Mouse (Mus musculus) spleen, adult 12 weeks (tissue): ENCODE measurements around the gene Ramp1.

Experiments
- DNase-seq: peaks from one replicate; pipeline ENCODE4 v3.0.0; 2022; ENCODE audit warnings: low spot score

Gene Ramp1

DNA sequence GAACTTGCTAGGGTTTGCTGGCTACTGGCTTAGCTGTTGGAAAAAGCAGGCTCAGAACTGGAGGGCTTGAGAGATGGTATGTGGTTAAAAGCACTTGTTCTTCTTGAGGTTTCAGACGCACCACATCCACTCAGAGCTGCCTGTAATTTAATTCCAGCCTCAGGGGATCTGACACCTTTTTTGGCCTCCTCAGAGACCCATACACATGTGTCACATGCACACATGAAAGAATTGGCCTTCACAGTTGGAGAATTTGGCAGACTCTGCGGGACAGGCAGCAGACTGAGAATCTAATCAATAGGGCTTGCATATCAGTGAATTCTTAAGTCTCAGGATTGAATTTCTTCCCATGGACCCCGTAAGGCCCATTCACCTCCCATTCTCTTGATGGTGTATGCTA, 21.5 kb downstream of the Ramp1 start:
- no peak for DNase-seq

- DNase-seq, result no peak
These were observed 24.7 kb downstream of the Ramp1 start for GRCm38 (mm10) chr1:91204221-91204765.

DNA sequence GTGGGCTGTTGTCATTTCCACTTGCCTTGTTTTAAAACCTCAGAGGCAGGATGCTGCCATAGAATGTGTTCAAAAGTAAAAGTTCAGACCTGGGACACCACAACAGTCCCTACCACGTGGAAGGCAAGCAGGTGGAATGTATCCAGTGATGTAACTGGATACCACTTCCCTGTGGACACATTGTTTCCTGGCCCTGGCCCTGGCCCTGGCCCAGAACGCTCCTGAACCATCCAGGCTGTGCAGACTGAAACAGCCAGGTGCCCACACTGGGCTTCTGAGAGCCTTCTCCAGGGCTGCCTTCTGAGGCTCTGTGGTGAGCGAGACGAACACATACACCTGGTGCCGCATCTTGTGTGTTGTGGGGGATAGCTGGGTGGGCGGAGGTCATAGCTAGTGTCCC, 26.0 kb downstream of the Ramp1 start:
- DNase-seq, result no peak

GRCm38 (mm10) chr1:91206336-91206735, 26.7 kb downstream of the Ramp1 start:
- DNase-seq, result no peak

- DNase-seq, result no peak
These were observed 27.3 kb downstream of the Ramp1 start for GRCm38 (mm10) chr1:91206873-91207272.

DNA sequence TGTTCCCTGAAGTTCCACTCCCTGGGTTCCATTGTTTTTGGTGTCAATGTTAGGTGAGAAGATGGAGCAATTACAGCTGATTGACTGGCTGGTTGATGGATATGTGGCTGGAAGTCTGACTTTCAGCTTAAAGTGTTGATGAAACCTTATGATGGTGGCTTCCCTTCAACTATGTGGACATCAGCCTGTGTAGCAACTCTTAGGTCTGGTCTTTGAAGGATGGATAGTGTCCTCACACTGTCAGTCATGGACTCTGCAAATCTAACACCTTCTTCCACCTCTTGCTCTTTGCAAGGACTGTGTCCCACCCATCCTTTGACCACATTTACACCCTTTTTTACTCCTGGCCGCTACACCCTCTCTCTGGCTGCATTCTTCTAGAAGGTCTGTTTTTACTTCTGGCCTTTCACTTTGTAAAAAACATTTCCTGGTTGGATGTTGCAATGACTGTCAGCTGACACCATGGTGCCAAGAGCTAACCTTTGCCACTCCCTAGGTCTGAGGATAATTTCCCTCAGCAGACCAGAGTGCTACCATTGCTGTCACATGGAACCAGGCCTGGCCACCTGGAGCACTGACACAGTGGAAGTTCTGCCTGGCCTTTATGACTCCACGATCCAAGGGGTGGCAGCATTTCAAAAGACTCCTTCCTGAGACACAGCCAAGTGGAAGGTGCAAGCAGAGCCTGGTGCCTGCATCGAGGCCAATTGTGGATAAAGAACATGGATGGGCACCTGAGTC, 27.9 kb downstream of the Ramp1 start:
- DNase-seq, result no peak

- DNase-seq, result no peak
These were observed 29.7 kb downstream of the Ramp1 start for GRCm38 (mm10) chr1:91209343-91209742.

- no peak for DNase-seq
These were observed 30.2 kb downstream of the Ramp1 start for GRCm38 (mm10) chr1:91209785-91210184.

- no peak for DNase-seq
These were observed 31.5 kb downstream of the Ramp1 start for GRCm38 (mm10) chr1:91211099-91211498.

DNA sequence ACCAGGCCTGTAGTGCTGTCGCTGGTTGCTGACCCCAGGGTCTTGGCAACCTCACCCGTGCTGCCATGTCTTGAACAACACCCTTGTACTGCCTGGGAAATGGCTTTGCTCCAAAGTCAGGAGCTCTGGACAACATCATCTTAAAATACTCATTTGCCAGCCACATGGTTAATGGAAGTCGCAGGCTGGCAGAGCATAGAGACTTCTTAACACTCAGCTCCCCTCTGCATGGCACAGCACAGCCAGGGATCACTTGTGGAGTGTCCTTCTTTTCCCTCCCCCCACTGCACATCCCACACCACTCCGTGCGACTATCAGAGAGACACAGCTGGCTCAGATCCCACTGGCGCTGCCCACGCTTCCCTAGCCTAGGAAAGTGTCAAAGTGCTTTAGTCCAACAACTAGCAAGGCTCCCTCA, 32.0 kb downstream of the Ramp1 start:
- DNase-seq, result no peak

GRCm38 (mm10) chr1:91215264-91215663, 35.6 kb downstream of the Ramp1 start:
- no peak for DNase-seq

DNA sequence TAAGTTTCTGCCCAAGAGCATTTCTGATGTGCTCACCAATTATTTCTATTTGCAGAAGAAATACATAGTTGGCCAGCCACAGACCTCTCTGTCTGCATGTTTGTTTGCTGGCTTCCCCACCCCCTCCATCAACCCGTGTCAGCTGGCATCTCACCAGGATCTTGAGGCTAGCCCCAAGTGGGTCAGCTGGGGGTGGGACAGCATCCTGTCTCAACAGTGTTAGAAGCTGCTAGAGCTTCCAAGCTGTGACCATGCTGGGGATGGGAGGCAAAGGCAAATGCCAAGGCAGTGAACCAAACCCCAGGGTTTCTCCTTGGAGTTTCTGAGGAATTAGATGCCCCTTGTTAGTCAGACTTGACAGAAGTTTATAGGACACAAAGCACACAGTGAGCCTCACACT, 36.4 kb downstream of the Ramp1 start:
- no peak for DNase-seq

DNA sequence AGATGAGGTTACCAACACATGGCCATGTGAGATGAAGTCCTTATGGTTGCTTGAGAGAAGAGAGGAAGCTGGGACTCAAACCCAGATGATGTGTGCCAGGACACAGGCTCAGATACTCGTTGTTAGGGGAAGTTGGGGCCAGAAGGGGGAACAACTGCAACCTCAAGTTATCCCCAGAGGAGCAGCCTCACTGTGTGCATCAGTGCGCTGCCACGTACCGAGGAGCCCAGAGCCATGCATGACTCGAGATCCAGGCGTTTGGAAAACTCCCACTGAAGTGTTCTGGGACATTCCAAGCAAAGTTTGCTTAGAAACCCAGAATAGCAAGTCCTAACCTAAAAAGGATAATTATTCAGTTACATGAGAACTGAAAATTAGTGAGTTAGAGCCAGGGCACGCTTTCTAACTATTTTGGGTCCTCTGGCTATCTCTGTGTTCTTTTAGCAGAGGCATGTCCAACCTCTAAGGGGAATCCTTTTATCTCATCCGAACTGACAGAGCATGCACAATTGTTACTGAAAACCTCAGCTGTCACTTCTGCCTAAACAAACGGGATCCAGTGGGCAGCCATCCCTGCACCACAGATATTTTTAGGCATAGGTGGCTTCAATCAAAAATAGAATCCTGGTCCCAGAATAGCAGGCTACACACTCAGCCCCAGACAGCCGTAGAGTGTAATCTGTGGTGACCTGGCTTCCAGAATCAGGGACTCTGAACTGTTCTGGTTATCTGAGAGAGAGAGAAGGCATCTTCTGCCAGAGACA, 37.1 kb downstream of the Ramp1 start:
- no peak for DNase-seq

DNA sequence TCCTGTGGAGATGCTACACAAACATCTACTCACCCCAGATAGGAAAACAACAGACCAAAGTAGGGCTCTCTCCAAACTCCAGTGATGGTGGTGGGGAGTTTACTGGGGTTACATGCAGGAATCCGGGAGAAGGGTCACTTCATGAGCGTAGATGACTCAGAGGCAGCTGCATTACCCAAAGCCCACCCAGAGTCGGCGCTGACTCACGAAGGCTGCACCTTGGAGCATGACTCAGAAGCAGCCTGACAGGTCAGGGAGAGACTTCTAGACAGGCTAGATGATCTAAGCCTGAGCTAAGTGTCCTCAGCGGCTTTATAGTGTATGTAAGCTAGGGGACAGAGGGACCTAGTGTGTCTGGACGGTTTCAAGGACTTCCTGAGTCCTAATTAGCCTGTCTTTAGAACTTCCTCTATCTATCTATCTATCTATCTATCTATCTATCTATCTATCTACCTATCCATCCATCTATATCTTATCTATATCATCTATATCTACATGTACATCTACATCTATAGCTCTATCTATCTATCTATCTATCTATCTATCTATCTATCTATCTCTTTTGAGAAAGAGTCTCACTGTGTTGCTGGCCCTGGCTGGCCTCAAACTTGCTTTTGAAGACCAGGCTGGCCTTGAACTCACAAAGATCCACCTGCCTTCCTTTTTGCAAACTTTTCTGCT, 40.2 kb downstream of the Ramp1 start:
- DNase-seq, result no peak

DNA sequence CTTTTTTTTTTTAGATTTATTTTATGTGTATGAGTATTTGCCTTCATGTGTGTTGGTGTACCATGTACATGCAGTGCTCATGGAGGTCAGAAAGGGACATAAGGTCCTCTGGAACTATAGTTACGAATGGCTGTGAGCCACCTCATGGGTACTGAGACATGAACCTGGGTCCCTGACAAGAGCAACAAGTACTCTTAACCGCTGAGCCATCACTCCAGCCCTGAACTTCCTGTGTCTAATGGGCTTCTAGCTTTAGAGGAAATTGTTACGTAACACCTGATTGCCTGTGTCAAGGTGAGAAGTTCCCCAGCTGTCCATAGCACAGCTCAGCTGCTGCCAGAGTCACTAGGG, 40.7 kb downstream of the Ramp1 start:
- DNase-seq, result no peak

- no peak for DNase-seq
These were observed 46.9 kb downstream of the Ramp1 start for GRCm38 (mm10) chr1:91226562-91226961.

DNA sequence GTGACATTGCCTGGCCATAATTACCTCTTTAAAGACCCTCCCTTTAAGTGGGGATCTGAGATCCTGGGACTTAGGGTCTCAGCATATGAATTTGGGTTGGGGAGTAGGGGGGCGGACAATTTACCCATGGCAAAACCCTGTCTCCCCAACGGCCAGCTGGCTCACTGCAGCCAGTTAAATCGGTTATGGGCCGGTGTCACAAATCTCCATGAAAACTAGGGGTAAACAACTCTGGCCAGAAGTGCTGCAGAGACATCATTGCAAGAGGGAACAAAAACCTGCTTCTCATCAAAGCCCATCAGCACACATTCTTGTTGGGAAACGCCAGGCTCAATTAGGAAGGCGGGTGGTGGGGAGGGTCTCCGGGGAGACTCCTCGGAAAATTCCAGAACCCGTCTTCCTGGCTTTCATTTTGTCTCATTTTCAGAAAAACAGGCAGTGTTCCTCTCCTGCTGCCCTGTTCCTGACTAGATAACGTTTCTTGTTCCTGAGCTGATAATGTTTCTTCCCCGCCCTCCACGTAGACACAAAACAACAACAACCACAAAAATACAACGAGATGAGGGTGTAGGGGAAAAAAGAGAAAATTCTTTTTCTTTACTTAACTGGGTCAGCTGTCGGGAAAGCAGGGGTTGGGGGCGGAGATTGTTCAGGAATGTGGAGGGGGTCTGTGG, 47.9 kb downstream of the Ramp1 start:
- no peak for DNase-seq

DNA sequence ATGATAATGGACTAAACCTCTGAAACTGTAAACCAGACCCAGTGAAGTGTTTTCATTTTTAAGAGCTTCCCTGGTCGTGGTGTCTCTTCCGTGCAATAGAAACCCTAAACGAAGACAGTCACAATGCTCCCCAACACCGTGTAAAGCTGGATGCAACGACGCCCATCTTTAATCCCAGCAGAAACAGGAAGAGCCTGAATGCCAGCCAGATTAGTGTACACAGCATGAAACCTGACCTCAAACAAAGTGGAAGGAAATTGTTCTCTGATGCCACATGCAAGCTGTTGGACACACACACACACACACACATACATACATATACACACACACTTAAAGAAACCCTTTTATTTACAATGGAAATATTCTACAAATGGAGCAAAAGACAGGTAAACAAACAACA, 51.5 kb downstream of the Ramp1 start:
- no peak for DNase-seq

DNA sequence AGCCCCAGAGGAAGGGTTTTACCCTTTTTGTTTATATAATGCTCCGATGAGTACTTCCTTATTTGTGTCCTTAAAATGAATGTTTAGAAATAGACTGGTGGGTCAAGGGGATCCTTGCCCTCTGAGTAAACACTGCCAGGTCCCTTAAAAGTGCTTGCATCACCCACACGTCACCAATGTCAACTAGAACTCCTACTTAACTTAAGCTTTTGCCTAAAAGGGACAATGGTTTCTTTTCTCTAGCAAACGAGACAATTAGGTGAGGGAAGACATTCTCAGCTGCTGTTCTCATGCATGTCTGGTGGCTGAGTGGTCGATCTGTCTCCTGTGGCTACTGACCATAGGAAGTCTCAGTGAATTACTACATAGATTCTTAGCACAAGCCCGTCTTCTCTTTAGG, 52.3 kb downstream of the Ramp1 start:
- DNase-seq, result no peak

GRCm38 (mm10) chr1:91235395-91235794, 55.8 kb downstream of the Ramp1 start:
- DNase-seq, result no peak

DNA sequence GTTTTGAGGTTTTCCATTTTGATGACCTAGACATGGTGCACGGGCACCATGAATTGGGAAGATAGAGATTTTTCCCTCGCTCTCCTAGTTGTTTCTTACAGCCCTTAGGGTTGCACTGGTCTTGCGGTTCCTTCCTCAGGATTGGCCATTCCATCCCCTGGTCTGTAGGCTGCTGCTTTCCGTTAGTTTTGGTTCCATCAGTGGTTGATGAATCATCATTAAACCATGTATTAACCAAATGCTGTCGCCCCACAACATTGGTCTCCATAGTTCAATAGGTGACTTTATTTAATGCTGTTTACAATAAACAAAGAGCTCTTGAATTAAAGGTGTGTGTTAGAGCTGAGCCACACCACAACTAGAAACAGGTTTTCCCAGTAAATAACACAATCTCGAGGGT, 58.1 kb downstream of the Ramp1 start:
- no peak for DNase-seq

DNA sequence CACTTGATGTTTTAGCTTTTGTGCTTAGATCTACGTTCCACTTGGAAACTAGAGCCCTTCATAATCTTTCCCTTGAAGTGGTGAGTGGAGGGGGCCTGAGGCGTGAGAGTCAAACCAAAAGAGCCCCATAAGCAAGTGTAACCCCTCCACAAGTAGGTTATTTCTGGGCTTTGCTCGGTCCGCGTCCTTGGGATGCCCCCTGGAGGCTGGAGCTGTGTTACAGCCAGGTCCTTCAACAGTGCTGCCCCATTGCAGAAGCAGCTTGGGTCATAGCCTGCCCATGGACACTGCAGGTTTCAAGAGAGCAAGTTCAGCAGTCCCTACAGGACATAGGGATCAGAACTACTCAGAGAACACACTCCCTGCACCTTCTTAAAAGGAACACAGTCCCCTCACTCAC, 59.5 kb downstream of the Ramp1 start:
- DNase-seq, result peak; percentile 39
